Mouse (Mus musculus): ENCODE results near the gene Gabra1.

The Gabra1 gene

DNA sequence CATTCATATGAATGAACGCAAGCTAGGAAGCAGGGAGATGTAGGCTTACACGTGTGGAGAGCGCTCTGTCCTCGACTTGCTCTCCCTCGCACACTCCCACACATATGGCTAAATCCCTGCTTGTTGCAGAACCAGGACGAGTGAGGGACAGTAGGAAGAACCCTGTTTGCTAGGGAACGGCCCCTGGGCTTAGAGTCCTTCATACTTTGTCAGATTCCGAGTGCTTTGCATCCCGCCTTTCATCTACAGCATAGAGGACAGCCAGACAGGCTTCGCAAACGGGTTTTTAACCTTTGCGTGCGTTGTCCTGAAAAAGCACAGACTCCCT, at the start of gene Gabra1:
Gene Gabra1 (minus strand): TSS at position 106 of the 328 bp plus-strand sequence.
- DNase-seq (ENCODE audit: low read depth, low spot score): no peak

DNA sequence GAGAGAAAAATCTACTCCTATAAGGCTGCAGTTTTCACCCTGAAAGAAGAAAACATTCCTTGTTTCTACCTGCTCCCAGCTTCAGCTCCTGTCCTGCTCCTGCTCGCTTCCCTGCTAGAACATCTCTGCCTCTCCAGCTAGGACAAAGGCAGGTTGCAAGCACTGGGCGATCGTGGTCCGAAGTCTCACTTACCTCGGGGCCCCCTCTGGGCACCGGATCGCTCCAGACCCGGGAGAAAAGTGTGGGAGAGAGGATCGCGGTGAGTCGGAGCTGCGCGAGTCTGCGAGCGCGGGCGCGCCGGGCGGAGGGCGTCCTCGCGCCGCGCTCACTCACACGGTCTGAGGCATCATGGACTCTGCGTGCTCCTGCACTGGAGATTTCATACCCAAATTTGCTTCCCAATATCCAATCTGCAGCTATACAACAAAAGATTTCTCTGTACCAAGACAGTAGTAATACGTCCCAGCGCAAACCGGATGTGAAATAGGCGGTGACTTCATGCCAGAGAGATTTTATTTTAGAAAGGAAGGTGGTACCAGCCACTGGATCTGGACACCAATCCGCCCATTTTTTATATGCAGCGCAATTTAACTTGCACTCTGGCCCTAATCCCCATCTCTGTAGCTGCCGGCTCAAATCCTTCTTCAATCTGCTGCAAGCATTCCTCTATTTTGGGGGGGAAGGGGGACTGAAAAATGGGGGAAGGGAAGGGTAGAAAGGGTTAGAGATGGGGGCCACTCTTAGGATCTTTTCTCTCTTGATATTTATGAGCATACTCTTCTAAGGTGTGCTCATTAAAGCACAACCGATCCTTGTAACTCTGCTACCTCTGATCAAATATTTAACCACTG, 531 bp downstream of the Gabra1 start:
- DNase-seq (ENCODE audit: low read depth, low spot score): no peak

DNA sequence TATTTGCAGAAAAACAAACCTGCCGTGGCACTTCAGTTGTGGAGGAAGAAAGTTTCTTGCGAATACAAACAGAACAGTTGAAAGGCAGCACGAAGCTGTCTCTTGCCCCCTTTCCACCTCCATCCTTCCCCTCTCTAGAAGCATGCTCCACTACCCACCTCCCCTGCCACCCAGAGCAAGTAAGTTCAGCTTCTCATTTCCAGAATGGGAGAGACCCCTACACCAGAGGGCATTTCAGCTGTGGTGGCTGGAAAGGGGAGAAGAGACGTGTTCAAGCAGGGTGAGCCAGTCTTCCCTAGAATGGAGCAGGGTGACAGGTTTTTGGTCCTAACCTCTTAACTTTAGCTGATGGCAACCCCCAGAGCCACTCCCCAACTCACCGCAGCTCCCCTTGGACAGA, 1.3 kb downstream of the Gabra1 start:
- DNase-seq (ENCODE audit: low read depth, low spot score): no peak

GRCm38 (mm10) chr11:42179535-42179934, 3.2 kb downstream of the Gabra1 start:
- DNase-seq (ENCODE audit: low read depth, low spot score): no peak

DNA sequence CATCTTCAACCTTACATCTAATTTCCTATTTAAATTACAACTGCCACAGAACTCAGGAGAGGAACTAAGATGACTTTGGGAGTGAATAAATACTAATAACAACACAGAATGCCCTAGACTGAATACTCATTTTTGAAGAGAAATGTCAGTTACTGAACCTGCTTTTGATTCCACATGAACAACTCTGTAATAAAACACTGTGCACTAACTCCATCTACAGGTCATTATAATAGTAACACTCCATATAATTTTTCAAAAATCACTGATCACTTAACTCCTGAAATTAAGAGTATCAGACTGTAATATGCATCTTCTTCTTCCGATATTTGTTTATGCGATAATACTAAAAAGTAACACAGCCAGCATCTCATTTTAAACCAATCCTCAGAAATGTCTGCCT, 4.4 kb downstream of the Gabra1 start:
- no peak for DNase-seq (ENCODE audit: low read depth, low spot score)

DNA sequence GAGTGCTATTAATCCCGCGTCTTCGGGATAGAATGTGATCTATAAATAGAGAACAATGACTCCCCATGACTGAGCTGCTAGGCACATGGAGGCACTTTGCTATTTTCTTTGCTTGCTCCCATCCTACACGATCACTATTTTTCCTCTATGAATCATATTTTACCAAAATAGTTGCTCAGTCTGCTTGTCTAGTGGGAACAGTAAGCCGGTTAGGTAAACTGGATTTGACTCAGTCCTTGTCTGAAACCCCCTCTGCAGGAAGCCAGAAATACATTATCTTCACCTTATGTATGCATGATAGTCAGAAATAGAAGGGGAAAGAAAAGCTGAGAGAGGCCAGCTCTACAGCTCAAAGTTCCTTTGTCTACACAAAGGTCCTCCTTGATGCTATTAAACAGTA, 31.3 kb downstream of the Gabra1 start:
- no peak for DNase-seq (ENCODE audit: low read depth, low spot score)

- no peak for DNase-seq (ENCODE audit: low read depth, low spot score)
Measured at GRCm38 (mm10) chr11:42116931-42117330, 65.8 kb downstream of the Gabra1 start.

DNA sequence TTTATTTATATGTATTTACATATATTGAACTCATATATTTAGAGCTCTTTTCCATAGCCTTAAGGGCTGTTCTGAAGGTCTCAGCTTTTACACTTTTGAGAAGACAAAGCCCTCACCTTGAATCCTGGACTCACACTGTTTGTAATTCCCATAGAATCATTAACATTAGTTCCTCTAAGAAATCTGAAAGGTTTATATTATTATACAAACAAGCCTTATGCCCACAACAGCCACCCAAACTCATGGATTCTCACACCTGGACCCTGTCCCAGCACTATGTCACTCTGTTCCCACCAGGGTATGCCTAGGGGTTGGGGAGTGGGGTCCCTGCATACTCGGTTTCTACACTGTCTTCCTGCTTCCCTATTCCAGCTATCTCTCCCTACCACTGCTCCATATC, 72.7 kb downstream of the Gabra1 start:
- no peak for DNase-seq (ENCODE audit: low read depth, low spot score)

DNA sequence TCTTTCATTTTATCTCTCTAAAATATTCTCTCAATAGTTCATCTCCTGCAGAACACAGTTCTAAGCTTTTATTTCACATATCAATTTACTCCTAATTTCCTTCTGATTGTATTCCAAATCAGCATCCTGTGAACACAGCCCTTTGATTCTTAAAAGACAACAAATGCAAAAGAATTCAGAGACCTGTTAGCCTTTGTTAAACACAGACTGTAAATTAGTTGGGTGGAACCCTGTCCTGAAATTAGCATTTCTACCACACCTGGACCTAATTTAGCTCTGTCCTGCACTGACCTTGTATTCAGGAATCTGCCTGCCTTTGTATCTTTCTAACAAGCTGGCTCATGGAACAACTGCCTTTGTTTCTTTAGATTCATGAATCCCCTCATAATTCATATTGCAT, 73.1 kb downstream of the Gabra1 start:
- DNase-seq (ENCODE audit: low read depth, low spot score): no peak

DNA sequence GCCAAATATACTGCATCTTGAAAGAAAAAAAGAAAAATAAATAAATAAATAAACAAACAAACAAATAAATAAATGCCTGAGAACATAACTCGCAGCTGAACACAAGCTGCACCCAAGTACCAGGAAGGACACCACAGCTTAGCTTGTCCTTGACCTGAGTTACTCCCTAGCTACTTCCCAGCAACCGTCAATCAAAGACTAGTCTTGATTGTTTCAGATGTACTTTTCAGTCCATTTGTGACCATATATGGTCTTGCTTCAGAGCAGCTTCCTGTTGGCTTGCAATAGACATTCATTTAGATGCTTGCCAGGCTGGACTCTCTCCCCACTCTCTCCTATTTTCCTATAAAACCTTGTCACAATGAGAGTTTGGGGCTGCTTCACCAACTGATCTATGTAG, 87.2 kb downstream of the Gabra1 start:
- DNase-seq (ENCODE audit: low read depth, low spot score): no peak

Measured in skeletal muscle tissue, adult 2 months (tissue).